Mouse (Mus musculus) ES-E14 (cell line): ENCODE results near the gene Tufm.

ENCODE experiments used
- CHD2 ChIP-seq: IDR thresholded peaks from 2 replicates; pipeline ENCODE4 v1.6.1; 2014; ENCODE audit warnings: mild to moderate bottlenecking, low read depth, low read length, inconsistent platforms
- HCFC1 ChIP-seq: IDR thresholded peaks from 2 replicates; pipeline ENCODE4 v1.6.1; 2012; ENCODE audit warnings: low read length, inconsistent platforms, borderline replicate concordance; ENCODE audit not compliant: insufficient read depth
- MAFK ChIP-seq: IDR thresholded peaks from 2 replicates; pipeline ENCODE4 v1.6.1; 2014; ENCODE audit warnings: mild to moderate bottlenecking, low read depth, low read length, inconsistent platforms; ENCODE audit not compliant: insufficient read depth
- ZC3H11A ChIP-seq: IDR thresholded peaks from 2 replicates; pipeline ENCODE4 v1.6.1; 2012; ENCODE audit warnings: low read depth, mild to moderate bottlenecking, inconsistent platforms, low read length, borderline replicate concordance
- ZNF384 ChIP-seq: IDR thresholded peaks from 2 replicates; pipeline ENCODE4 v1.6.1; 2012; ENCODE audit warnings: low read depth, low read length, inconsistent platforms

DNA sequence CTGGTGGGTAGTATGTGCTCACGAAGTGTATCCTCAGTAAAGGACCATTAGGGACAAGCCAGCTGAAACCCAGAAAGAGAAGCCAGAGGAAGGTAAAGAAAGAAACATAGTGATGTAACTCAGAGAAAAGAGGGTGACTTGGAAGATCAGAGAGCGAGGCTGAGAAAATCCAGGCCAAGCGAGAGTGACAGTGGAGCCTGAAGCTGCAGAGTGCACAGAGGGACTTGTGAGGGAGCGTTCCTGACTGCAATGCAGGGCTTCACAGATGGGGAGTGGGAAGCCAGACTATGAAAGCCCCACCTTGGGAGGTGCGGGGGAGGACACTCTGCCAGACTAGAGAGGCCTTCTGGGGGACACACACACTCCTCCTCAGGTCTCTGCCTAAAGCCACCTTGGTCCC lies 28.9 kb upstream of the Tufm start:
- no peak for TF ChIP-seq CHD2
- TF ChIP-seq MAFK = no peak
- TF ChIP-seq HCFC1 = no peak
- TF ChIP-seq ZNF384 = no peak
- no peak for TF ChIP-seq ZC3H11A
